Mouse (Mus musculus): ENCODE measurements at regions not wholly inside any gene's neighbourhood (a gene's known extent, or its start where the extent isn't known, plus 50 kb on each side); places are given as distances from the start of the nearest gene placed in this dataset.

DNA sequence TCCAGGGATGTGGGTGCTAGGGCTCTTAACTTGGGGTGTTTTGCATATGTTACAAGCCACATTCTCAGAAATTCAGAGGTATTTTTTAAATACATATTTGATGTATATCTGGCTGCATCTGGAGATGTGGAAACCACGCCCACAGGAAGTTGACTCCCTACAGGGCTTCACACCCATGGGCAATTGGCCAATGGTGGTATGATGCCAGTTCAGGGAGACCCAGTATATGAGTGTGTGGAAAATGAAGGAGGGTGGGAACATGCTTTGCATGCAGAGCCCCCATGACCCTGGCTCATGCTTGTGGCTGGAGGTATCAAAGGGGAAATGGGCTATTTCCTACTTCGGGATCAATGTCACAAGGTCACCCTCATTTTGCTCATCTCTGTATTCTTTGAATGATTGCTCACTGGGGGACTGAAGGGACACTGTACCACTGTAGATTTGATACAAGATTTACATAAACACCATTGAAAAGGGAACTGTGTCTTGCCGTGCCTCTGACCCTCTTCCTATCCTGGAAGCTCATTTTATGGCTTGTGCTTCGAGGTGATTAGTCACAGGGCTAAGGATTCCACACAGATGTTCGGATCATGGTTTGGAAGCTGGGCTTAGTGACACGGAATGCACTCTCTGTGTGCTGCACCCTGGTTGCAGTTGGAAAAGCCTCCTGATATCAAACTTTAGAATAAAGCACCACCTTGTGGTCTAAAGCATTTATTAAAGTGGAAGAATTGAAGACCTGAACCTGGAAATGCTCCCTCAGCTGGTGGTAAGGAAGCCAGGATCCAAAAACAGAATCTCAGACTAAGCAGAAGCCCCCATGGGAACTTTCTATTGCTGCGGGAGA is 56.8 kb upstream of the Edn1 start:
- peak; percentile 64 for DNase-seq

DNA sequence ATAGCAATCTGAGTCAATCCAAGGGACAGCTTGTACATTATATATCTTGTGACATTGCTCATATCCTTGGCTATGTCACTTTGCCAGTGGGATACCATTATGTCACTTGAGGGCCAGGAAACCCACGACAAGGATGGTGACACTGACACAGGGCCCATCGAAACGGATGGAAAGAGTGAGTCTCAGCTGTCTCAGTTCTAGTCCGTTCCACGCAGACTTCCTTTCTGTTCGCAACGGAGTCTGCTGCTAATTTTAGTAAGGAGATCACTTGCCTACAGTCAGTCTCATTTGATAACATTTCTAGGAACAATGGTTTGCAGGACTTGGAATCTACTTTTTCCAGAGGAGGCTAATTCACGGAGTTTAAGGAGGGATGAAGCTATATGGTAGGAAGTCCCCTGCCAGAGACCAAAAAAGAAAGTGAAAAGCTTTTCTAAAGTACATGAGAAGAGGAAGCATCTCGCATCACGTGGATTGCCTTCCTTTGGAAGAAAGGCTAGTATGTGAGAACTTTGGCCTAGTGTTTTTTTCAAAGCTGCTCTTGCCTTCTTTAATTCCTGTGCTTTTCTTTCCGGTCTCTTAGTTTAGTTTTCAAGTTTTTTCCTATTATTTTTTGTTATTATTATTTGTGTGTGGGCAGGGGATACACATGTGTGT is 55.4 kb upstream of the Edn1 start:
- DNase-seq, result peak; percentile 51

Measured in lung, postnatal 36 days (tissue).